Mouse (Mus musculus) intestine, postnatal 0 days (tissue): ENCODE measurements around the gene Galnt16. TPM values are rescaled to one million over a fixed set of nuclear protein-coding genes. Genes with fewer than 3 reads are reported as not detected.

ENCODE experiments used
- ATAC-seq: fragments of 200-750 bp; cut with Nextera tagmentation; 2 replicates; pipeline ENCODE4 v1.8.0; 2017; ENCODE audit warnings: mild to moderate bottlenecking, moderate TSS enrichment, moderate library complexity
- H3K27ac ChIP-seq: fragments of 300-500 bp; sonication (generic); 2 replicates; pipeline ENCODE4 v1.5.1; 2014; ENCODE audit warnings: mild to moderate bottlenecking, low read depth, low read length, moderate library complexity
- H3K27me3 ChIP-seq: fragments of 300-500 bp; sonication (generic); replicated peaks from 2 replicates; pipeline ENCODE4 v1.6.1; 2014; ENCODE audit warnings: low read length, mixed read lengths; ENCODE audit not compliant: control insufficient read depth, insufficient read depth
- H3K36me3 ChIP-seq: fragments of 300-500 bp; sonication (generic); 2 replicates; pipeline ENCODE4 v1.6.1; 2014; ENCODE audit warnings: mild to moderate bottlenecking, moderate library complexity; ENCODE audit not compliant: control insufficient read depth, insufficient read depth
- H3K4me1 ChIP-seq: fragments of 300-500 bp; sonication (generic); replicated peaks from 2 replicates; pipeline ENCODE4 v1.6.1; 2014; ENCODE audit warnings: antibody characterized with exemption, low read length, mixed read lengths; ENCODE audit not compliant: control insufficient read depth, insufficient read depth
- H3K4me2 ChIP-seq: fragments of 300-500 bp; sonication (generic); replicated peaks from 2 replicates; pipeline ENCODE4 v1.6.1; 2014; ENCODE audit warnings: low read depth, mild to moderate bottlenecking, moderate library complexity
- H3K4me3 ChIP-seq: fragments of 300-500 bp; sonication (generic); 2 replicates; pipeline ENCODE4 v1.5.1; 2014; ENCODE audit warnings: low read depth, low read length
- H3K9ac ChIP-seq: fragments of 300-500 bp; sonication (generic); 2 replicates; pipeline ENCODE4 v1.6.1; 2014; ENCODE audit warnings: mild to moderate bottlenecking, low read depth, low read length
- H3K9me3 ChIP-seq: fragments of 300-500 bp; sonication (generic); 2 replicates; pipeline ENCODE4 v1.6.1; 2016; ENCODE audit warnings: mixed run types; ENCODE audit not compliant: control insufficient read depth
- CTCF ChIP-seq: sonication (generic); IDR thresholded peaks from 2 replicates; pipeline ENCODE4 v1.5.1; 2016; ENCODE audit warnings: low read depth, mild to moderate bottlenecking, control low read depth, antibody characterized with exemption, moderate library complexity
- WGBS: fragments of 180-500 bp; shearing (Covaris S2); extraction: QIAGEN DNeasy Blood & Tissue Kit; methylation state at CpG from one replicate; pipeline ENCODE4 v1.1.7; 2014; 5-methylcytosine and 5-hydroxymethylcytosine counted together
- polyA plus RNA-seq: library from polyadenylated mRNA; unstranded; fragments of >200 nt; fragmentation: Nextera tagmentation; extraction: Ambion mirVana; gene quantifications from 2 replicates; pipeline ENCODE4 v1.2.1, GENCODE M21; 2015

The Galnt16 gene
- polyA plus RNA-seq, 1 experiment from 2014 or later = 3.7 TPM

DNA sequence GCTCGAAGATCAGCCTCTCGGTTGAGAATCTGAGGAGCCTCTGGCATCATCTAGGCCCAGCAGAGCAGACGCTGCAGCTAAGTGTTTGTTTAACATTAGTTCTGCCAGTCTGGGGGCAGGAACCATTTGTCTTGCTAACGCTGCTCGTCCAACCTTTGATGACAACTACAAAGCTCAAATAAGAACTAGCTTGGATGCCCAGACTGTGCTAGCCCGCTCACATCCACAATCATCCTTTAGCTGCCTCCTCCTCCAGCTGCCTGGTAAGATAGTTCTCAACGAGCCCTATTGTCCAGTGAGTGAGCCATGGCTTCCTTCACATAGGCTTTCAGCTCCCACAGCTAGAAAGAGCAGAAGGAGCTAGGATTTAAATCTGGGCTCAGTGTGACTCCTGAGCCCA is 80.2 kb downstream of the Galnt16 start:
- H3K27me3 ChIP-seq = no peaks in the 10 kb centered on the region
- H3K27ac ChIP-seq = no peak overlapping the region
- no peaks in the 10 kb centered on the region for H3K9me3 ChIP-seq
- WGBS = 53% methylated on average over 7 of the region's 7 CpGs
- H3K4me3 ChIP-seq = no peak overlapping the region
- TF ChIP-seq CTCF = no peak
- no peaks in the 10 kb centered on the region for H3K36me3 ChIP-seq
- no peak overlapping the region for H3K4me2 ChIP-seq
- ATAC-seq = no peak
- no peaks in the 10 kb centered on the region for H3K4me1 ChIP-seq
- H3K9ac ChIP-seq = no peak overlapping the region

GRCm38 (mm10) chr12:80598756-80599155 is 80.7 kb downstream of the Galnt16 start:
- Histone ChIP-seq H3K4me3 (no peak overlapping the region), H3K9me3 (no peaks in the 10 kb centered on the region), H3K4me1 (no peaks in the 10 kb centered on the region), H3K27me3 (no peaks in the 10 kb centered on the region), H3K9ac (no peak overlapping the region), H3K4me2 (no peak overlapping the region), H3K36me3 (no peaks in the 10 kb centered on the region), H3K27ac (no peak overlapping the region)
- ATAC-seq = no peak
- TF ChIP-seq CTCF = no peak
- 51% methylated on average over 6 of the region's 6 CpGs for WGBS

DNA sequence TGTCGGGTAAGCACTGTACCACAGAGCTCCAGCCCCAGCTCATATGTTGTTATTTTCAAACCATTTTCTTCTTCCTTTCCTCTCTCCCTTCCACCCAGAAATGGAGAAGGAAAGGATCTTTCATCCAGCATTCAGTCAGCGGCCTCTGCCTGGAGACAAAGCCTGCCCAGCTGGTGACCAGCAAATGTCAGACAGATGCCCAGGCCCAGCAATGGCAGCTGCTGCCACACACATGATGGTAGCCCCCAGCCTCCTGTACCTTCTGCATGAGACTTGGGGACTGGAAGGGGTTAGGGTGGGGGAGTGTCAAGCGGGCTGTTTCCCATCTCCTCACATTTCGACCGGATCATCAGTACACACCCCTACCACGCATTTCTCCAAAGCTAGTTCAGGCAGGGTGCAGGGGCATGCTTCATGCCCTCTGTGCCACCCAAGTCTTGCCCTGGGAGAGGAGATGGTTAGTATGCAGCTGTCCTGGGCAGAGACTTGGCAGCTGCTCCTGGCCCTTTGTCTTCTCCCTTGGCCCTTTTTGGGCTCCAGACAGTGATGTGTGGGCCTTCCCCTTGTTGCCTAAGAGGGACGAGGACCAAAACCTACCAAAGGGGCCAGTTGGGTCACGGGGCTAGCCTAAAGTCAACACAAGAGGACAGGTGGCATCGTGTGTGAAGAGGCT is 83.7 kb downstream of the Galnt16 start:
- ATAC-seq = no peak
- Histone ChIP-seq H3K4me1 (no peaks in the 10 kb centered on the region), H3K9me3 (no peaks in the 10 kb centered on the region), H3K27ac (no peak overlapping the region), H3K4me2 (no peak overlapping the region), H3K36me3 (no peaks in the 10 kb centered on the region), H3K27me3 (no peaks in the 10 kb centered on the region), H3K4me3 (no peak overlapping the region), H3K9ac (no peak overlapping the region)
- no peak for TF ChIP-seq CTCF
- 85% methylated on average over 9 of the region's 9 CpGs for WGBS

GRCm38 (mm10) chr12:80602432-80602831 is 84.4 kb downstream of the Galnt16 start:
- H3K4me3 ChIP-seq = no peak overlapping the region
- no peaks in the 10 kb centered on the region for H3K27me3 ChIP-seq
- no peaks in the 10 kb centered on the region for H3K4me1 ChIP-seq
- H3K4me2 ChIP-seq = no peak overlapping the region
- WGBS = 84% methylated on average over 5 of the region's 5 CpGs
- no peaks in the 10 kb centered on the region for H3K36me3 ChIP-seq
- no peaks in the 10 kb centered on the region for H3K9me3 ChIP-seq
- H3K27ac ChIP-seq = no peak overlapping the region
- no peak overlapping the region for H3K9ac ChIP-seq
- ATAC-seq = no peak
- TF ChIP-seq CTCF = no peak

DNA sequence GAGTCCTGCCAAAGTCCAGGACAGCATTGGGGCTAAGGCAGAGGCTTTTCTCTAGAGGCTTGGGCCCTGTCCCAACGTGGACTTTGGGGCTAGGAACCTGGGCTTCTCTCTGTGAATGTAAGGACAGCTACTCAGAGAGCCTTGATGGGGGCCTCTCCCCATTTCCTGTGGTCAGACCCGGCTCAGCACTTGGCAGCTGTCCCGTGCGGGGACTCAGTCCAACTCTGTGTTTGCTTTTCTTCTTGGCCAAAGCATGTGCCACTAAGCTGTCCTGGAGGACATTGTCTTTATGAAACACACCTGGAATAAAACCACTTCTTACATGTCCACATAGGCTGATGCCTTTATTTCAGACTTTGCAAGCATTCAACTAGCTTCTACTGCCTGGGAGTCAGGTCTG is 85.5 kb downstream of the Galnt16 start:
- Histone ChIP-seq H3K4me1 (no peaks in the 10 kb centered on the region), H3K27me3 (no peaks in the 10 kb centered on the region), H3K4me2 (no peak overlapping the region), H3K9ac (no peak overlapping the region), H3K27ac (no peak overlapping the region), H3K9me3 (no peaks in the 10 kb centered on the region), H3K36me3 (no peaks in the 10 kb centered on the region), H3K4me3 (no peak overlapping the region)
- no peak for TF ChIP-seq CTCF
- 23% methylated on average over 4 of the region's 4 CpGs for WGBS
- ATAC-seq = no peak

GRCm38 (mm10) chr12:80604218-80604617 is 86.1 kb downstream of the Galnt16 start:
- Histone ChIP-seq H3K4me1 (no peaks in the 10 kb centered on the region), H3K9me3 (no peaks in the 10 kb centered on the region), H3K27me3 (no peaks in the 10 kb centered on the region), H3K36me3 (no peaks in the 10 kb centered on the region), H3K4me3 (no peak overlapping the region), H3K27ac (no peak overlapping the region), H3K9ac (no peak overlapping the region), H3K4me2 (no peak overlapping the region)
- WGBS = 82% methylated on average over 2 of the region's 2 CpGs
- TF ChIP-seq CTCF = no peak
- no peak for ATAC-seq

DNA sequence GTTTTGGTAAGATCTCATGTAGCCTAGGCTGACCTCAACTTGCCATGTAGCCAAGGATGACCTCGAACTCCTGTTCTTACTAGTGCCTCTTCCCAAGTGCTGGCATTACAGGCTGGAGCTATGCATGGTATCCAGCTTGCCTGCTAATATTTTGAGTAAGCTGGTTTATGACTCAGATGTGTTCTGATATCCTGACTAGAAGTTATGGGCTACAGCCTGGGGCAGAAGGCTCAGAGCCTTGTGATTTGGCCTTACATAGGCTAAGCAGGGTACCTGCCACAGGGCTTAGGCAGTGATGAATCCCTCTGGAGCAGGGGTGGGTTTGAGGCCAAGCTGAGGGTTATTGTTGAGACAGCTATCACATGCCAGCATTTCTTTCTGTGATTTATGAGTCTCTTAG is 90.5 kb downstream of the Galnt16 start:
- no peak for TF ChIP-seq CTCF
- Histone ChIP-seq H3K36me3 (no peaks in the 10 kb centered on the region), H3K4me2 (no peak overlapping the region), H3K9ac (no peak overlapping the region), H3K4me1 (no peaks in the 10 kb centered on the region), H3K9me3 (no peaks in the 10 kb centered on the region), H3K27me3 (no peaks in the 10 kb centered on the region), H3K4me3 (no peak overlapping the region), H3K27ac (no peak overlapping the region)
- WGBS = 79% methylated on average over 1 of the region's 1 CpGs
- no peak for ATAC-seq
